Mouse (Mus musculus) frontal cortex, postnatal 10 days (tissue): Measurements from ENCODE around the gene Itgav.
A peak's percentile ranks its signal among the peaks of the same experiment; 100 is the strongest.

Experiments used
- DNase-seq, 2 experiments: peaks; one replicate each; pipeline ENCODE4 v3.0.0; 2022; ENCODE audit warnings: low spot score in 2 of 2, mixed read lengths in 1 of 2

Gene Itgav

DNA sequence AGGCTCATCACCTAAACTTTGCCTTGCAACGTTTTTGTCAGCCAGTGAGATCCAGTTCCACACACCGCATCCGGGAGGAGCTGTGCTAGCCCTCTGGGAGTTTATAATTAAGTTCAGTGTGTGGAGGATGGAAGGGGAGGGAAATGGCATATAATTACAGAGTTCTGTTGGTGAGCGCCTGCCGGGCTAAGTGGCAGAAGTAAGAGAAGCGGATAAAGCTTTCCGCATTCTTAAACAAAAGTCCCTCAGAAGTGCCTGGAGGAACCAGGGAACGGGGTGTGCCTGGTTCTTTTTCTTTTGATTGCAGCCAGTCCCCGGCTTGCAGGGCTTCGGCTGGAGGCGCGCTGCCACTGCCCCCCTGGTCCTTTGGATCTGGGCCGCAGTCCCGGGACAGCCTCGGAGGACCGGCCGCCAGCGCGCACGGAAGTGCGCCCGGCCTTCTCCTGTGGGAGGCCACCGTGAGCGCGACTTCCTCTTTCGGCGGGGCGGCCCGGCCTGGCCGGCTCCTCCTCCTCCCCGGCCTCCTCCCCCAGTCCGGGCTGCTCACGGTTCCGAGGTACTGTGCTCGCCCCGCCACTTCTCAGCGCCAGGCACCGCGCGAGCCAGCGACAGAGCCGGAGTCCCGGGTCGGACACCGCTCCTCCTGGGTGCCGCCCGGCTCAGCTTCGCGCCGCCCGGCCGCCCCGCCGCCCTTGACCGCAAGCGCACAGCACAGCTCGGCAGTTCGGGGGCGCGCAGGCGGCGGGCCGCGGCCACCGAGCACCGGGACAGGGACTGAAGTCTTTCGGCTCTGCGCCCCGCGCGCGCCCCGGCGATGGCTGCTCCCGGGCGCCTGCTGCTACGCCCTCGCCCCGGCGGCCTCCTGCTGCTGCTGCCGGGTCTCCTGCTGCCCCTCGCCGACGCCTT is at the start of gene Itgav:
TSS of gene Itgav (plus strand) at position 477 of the 906 bp plus-strand sequence.
- DNase-seq, result peak; percentile 78 to 85

DNA sequence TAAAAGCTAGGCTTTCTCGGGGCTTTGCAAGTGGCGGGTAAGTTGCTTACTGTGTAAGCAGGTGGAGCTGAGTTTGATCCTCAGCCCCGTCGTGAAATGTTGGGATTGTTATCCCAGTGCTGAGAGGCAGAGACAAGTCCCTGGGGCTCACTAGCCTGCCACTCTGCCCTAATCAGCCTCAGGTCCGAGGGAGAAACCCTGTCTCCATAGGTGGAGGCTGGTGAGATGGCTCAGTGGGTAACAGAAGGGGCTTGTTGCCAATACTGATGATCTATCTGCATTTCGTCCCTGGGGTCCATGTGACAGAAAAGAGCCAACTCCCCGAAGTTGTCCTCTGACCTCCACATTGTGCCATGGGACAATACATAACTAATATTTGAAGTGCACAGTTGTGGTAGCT is 49.8 kb upstream of the Itgav start:
- DNase-seq, result no peak

DNA sequence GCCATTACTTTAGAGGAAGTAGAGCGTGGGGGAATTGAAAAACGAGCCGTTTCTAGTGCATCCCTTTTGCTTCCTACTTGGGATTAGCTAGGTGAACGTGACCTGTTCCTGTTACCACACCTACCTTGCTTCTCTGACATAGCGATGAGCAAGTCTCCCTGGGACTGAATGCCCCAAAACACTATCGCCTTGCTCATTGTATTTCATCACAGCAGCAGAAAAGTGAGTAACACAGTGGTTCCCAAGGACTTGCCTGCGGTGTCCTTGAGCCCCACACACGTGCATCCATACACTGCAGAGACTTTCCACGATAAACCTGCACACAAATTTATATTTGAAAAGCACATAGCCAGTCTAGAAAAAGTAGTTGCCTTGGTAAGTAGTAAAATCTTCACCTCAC is 49.3 kb upstream of the Itgav start:
- no peak for DNase-seq

DNA sequence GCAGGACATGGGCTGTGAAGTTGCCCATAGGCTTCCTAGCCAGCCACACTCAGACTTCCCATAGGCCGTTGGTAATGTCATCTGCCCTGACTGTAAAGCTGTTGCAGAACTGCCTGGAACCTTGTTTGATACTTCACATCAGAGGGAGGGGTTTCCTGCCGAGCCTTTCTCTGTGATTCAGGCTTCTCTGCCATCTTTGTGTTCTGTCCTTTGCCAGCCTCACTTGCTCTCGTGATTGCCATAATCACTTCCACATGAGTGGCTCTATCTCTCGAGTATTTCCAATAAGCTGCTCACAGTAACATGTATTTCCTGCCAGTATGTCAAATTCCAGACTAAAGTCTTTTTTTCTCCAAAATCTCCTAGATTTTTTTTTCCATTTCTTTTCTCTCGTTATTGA is 48.5 kb upstream of the Itgav start:
- no peak for DNase-seq

DNA sequence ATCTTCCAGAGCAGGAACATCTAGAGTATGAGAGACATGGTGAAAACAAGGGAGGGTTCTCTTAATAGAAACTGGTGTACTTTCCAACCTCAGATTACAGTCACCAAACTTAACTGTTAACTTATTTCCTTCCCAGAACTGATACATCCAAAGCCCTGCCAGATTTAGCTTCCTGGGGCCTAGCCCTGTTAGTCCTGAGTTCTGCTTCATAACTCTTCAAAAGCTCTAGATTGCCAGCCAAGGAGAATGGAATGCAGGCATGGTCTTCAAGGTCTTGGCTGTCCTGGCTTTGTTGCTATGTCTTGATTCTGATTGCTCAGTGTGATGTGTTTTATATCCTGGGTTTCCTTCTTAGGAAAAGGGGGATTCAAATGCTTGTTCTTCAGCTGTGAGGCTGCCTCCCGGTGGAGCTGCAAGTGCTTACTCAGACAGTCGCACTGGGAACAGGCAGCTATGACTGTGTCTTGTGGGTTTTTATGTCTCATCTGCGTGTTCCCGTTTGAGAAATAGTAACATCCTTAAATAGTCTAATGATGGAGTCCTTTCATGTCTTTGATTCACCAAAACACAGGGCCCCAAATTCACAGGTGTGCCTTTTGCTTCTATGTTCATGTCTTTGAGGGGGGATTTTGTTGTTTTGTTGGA is 47.8 kb upstream of the Itgav start:
- no peak for DNase-seq

DNA sequence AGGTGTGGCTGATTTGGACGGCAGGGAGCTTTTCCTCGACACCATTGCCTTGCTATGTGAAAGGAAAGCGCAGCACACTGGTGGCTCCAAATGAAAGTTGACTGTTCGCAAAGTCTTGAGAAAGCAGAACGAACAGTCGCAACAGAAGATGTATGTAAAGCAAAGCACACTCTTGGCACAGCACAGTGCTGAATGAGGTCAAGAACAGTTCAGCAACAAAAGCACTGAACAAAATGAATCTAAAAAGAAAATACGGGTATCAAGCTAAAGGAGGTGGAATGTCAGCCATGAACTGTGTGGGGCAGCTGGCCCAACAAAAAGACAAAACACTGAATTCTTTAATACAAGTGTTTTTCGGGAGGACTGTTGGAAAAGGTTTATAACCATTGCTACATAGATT is 42.9 kb upstream of the Itgav start:
- no peak for DNase-seq

DNA sequence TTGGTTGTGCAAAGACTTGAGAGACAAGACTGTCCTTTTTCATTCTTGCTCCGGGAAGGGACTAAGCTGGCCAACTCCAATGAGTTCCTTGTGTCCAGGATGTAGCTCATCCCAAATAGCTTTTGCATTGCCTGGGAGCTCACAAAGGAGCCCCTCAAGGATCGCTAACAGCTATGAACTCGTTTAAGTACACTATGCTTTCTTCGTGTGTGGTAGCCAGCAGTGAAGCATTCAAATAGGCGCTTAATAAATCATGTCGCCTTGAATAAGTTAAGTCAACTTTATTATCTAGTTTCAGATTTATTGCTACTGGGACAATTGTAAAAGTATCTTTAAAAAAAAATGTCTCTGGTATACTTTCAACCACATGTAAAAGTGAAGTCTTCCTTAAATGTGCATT is 42.4 kb upstream of the Itgav start:
- DNase-seq, result no peak

DNA sequence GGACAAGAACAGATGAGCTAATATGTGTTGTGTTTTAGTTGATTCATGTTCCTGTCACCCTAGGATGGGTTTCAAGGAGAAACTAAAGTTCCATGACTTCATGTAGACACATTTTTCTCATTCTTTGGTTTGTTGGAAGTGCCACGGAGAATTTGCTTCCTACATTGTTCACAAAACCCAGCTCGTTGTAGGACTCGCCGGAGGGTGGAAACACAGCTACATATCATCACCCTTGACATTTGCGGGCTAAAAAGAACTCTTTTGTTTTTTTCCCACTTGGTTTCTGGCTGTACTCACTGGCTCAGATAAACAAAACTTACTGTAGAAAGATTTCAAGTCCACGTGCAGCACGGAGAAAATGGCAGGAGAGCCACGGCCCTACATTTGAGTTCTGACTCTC is 41.9 kb upstream of the Itgav start:
- DNase-seq, result no peak

DNA sequence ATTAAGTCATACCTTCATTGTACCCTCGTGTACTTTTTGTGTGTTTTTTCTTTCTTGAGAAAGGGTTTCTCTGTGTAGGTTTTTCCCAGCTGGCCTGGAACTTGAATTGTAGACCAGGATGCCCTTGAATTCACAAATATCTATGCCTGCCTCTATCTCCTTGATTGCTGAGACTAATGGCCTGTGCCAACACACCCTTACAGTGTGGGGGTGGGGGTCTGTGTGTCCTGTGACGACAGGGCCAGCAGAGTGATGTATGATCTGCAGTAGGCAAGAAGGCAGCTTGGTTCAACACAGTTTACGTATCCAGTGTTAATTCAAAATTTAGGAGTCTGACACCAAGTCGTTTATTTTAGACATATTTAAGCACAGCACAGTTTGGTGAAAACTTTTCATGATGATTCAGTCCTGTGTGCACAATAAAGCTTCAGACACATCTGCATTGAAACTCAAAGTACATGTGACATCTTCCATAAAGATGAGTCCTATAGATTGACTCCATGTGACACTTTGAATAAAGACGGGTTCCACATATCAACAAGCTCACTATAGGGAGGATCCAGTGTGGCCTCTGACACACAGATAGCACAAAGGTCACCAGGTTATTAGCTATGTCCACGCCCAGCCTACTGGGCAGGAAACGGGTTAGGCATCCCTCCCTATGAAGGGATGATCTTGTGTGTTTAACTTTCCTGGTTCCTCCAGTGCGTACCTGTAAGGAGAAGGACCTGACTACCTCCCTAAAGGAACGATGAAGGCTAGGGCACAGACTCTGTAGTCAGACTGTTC is 40.3 kb upstream of the Itgav start:
- no peak for DNase-seq

DNA sequence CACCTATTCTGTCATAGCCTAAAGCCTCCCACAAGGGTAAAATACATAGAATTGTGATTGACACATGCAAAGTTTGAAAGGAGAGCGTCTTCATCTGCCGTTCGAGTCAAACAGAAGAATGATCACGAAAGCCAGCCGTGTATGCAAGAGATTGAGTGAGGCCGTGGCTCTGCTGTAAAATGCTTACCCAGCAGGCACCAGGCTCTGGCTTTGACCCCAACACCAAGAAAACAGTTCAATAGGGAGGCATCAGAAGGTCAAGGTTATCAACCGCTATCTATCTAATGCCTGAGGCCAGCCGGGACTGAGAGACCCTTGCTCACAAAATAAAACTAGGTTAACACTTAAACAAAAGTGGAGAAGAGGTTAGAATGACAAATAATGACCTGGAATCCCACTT is 39.5 kb upstream of the Itgav start:
- no peak for DNase-seq

DNA sequence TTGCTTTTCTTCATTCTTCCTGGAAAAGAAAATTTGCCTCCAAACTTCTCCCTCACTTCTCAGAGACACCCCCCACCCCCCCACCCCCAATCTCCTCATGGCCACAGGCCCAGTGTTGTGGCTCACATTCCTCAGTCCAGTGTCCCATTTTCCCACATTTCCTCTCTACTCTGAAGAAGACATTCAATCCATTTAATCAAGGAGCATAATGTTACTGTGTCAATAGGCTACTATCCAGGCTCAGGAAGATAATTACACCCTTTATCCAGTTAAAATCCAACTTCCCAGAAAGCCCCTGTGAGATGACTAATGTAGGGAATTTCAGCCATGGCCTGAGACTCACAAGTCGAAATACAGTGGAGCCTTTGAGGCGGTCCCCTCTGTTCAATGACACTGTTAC is 33.8 kb upstream of the Itgav start:
- no peak for DNase-seq

DNA sequence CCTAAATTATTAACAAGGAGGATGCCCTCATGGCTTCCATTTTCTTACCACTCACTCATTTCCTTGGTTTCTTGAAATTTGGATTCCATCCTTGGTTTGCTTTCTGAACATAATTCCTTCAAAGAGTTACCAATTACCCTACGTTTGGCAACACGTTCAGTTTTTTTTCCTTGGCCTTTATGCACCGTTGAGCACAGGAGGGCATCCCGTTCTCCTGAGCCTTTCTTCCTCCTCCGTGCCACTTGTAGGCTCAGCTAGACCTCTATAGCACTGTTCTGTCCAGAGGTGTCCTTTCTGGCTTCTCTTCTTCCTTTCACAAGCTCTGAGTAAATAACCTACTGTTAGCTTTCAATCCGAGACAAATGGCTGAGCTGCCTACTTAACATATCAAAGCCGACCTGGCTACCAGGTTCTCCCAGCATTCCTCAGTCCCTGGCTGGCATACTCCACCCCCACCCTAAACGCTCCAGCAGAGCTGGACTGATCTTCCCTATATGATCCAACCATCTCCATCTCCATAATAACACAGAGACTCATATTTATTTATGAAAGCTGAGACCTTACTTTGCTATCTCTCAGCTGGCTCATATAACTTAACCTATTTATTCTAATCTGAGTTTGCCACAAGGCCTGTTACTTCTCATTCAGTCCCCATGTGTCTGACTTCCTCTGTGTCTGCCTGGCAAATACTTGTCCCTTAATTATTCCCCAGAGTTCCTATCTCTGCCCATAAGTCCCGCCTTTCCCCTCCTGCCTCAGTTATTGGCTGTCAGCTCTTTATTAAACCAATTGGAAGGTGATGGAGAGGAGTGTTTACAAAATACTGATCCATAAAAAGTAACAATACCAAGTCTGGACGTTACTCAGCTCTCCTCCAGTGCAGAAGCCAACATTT is 31.3 kb upstream of the Itgav start:
- DNase-seq, result no peak

DNA sequence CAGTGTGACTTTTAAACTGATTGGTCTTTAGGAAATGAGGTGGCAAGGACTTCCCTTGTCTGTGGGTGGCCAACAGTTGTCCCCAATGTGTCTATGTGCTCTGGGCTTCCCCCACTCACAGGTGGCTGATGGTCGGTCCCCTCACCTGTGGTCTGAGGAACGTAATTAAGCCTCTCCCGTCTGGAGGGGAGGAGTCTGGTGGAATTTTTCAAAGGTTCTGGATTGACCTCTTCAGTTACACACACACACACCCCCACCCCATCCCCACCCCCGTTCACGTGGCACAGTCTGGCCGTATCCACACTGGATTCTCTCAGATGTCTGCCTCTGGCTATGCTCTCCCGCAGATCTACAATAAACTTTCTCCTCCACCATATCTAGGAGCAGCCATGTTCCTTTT is 30.1 kb upstream of the Itgav start:
- DNase-seq, result no peak

DNA sequence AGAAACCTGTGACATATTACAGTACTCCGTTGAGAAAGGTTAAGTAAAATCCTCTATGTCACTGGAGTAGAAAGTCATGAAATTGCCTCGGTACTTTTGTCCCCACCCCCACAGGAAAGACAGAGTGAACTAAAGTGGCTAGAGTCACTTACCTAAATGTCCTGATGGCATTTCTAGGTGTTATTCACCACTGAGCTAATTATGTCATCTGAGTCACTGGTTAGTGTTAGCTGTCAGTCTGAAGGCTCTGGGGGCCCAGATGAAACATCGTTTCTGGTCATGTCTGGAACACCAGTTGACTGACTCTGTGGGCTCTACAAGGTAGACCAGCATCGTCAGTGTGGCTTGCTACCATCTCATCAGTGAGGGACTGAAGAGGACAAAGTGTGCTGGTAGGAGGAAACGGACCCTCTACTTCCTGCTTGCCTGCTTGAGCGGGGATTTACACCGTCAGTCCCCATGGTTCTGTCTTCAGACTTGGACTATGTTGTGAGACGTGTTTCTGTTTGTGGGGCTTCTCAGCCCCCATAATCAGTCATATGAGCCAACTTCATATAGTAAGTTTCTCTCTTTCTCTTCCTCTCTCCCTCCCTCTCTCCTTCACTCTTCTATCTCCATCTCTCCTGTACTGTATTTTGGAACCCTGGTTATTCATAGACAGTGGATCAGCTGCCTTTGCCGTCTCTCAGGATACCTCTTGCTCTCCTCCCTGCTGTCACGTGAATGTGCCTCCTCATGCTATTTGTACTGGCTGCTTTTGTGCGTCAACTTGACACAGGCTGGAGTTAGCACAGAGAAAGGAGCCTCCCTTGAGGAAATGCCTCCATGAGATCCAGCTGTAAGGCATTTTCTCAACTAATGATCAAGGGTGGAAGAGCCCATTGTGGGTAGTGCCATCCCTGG is 28.6 kb upstream of the Itgav start:
- DNase-seq, result no peak

DNA sequence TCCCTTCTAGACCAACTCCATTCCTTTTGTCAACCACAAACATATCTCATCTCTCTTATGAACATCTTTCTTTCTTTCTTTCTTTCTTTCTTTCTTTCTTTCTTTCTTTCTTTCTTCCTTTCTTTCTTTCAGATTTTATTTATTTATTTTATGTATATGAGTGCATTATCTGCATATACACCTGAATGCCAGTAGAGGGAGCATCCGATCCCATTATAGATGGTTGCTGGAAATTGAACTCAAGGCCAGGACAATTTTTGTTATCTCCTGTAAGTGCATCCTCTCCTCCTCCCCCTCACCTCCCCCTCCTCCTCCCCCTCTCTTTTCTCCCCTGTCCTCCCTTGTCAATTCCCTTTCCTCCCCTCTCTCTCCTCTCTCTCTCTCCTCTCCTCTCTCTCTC is 25.7 kb upstream of the Itgav start:
- DNase-seq, result no peak

DNA sequence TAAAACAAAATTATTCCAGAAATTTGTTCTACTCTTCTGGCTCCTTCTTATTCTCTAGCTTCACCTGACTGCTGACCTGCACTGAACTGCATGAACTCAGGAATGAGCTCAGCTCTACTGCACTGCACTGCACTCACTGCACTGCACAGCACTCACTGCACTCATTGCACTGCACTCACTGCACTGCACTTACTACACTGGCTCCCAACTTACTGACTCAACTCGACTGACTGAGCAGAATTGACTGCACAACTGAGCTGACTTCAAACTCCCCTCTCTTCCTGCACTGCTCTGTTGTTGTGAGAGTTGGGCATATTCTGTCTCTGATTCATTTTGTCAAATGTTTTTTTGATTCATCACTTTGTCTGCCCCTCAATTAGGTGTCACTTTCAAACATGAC is 24.9 kb upstream of the Itgav start:
- DNase-seq, result no peak

DNA sequence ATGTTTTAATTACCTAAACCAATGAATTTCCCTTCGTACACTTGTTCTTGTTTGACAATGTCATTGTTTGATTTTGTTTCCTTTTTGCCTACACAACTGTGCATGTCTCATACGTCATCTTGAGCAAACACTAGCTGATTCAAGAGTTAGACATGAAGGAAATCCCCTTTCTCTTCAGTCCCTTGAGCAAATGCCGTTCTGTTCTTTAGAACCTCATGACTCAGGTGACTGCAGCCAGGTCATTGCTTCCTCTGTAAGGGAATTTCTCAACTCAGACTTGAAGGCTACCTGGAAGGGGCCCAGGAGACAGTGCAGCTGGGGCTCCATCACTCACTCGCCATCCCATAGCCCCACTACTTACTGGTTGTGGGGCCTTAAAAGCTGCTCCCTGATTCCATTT is 23.5 kb upstream of the Itgav start:
- DNase-seq, result no peak

DNA sequence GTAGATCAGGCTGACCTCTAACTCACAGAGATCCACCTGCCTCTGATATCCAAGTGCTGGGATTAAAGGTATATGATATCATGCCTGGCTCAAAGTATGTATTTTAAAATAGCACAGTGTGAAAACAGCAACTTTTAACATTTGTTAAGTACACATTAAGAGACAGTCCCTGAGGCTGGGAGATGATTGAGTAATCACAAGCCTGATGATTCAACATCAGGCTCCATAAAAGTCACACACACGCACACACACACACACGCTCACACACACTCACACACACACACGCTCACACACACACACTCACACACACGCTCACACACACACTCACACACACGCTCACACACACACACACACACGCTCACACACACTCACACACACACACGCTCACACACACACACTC is 21.8 kb upstream of the Itgav start:
- no peak for DNase-seq

DNA sequence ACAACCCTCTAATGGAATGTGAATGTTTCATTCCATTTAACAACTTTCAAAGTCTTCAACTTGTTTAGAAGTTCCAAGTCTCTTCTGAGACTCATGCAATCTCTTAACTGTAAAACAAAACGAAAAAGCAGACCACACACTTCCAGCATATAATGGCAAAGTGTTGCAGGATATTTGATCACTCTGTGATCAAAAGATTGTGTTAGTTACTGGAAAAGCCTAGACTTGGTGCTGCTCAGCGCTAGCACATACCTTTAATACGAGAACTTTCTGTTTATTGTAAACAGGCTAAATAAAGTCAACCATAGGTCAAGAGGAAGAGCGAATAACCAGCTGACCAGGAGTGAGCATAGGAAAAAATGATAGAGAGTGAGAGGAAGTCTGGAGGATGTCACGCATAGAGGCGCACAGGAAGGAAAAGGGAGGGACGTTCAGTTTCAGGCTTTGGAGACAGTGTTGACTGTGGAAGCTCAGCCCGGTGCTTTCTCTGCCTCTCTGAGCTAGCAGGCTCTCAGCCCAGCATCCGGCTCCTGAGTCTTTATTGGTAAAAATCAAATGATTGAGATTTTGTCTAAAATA is 18.5 kb upstream of the Itgav start:
- DNase-seq, result no peak

DNA sequence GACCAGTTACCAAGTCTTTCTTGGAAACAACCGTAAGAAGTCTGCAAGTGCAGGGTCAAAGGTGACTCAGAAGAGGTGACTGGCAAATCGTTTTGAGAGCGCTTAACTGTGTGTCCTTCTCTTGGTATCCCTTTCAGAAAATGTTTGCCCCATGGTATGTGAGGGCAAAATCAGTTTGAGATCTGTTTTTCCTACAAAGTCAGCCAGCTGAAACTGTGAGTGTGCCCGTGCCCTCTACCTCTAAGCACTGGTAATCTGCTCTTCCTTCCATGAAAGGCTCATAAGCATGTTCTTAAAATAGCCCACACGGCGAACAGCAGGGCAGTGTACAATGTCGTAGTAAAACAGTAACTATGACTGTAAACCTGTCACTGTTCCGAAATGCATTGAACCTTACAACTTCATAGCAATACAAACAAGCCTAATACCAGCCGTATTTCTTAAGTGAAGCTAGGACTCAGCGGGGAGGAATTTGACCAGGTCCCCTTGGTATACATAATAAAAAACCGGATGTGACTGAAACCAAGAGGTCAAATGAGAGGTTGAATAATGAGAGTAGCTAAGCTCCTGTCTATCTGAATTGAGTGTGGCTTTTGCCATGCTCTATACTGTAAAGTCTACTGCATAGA is 14.2 kb upstream of the Itgav start:
- no peak for DNase-seq
